Mouse (Mus musculus): Measurements from ENCODE around the gene Camkv. TPM values are rescaled to one million over a fixed set of nuclear protein-coding genes. Genes with fewer than 3 reads are reported as not detected.

Camkv gene
- polyA plus RNA-seq, 1 experiment: 0.06 TPM

DNA sequence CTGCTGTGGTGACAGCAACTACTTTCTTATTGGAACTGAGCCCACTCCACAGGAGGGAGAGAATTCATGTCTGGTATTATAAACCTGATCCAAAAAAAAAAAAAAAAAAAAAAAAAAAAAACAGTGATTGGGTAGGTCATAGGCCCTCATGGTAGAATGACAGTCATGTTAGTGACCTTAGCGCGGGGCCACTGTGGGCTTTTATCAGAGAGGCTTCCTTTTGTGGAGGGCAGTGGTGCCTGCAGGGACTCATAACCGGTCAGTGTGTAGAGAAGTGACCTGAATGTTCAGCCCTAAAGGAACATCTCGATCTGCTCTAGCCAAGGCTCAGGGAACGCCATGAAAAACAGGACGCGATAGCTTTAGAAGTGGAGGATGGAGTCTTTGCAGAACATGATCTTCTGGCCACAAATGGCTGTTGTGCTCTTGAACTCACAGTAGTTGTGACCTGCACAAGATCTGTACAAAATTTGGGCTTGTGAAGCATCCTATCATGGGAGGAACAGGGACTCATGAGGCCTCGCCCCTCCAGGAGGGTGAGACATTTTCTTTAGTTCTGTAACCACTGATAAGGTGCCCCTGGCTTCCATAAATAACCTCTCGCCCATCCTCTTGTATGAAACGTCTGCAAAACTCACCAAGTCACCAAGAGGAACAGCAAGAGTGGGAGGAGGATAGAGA, 39.2 kb downstream of the Camkv start:
- peak overlapping the region; percentile 67 for H3K4me2 ChIP-seq (ENCODE audit: low read depth)
- H3K27me3 ChIP-seq (ENCODE audit: control insufficient read depth, insufficient read depth, insufficient read length): no peaks in the 10 kb centered on the region
- no peak overlapping the region for H3K4me3 ChIP-seq
- H3ac ChIP-seq (ENCODE audit: control insufficient read depth, insufficient read length): no peak overlapping the region
- no peaks in the 10 kb centered on the region for H3K79me2 ChIP-seq (ENCODE audit: control insufficient read depth, insufficient read depth)
- no peaks in the 10 kb centered on the region for H3K36me3 ChIP-seq (ENCODE audit: control insufficient read depth, insufficient read depth)
- TF ChIP-seq TCF12 (IDR thresholded peaks at IDR 0.05; ENCODE audit: insufficient read depth, poor library complexity, severe bottlenecking) (no peak), REST (IDR thresholded peaks at IDR 0.05; ENCODE audit: insufficient read depth, insufficient read length) (no peak), MAX (IDR thresholded peaks at IDR 0.05; ENCODE audit: low read depth) (no peak), SRF (IDR thresholded peaks at IDR 0.05; ENCODE audit: control insufficient read depth, insufficient read length, low read depth) (no peak), E2F4 (IDR thresholded peaks at IDR 0.05; ENCODE audit: insufficient read depth) (no peak), MYOD1 (IDR thresholded peaks at IDR 0.05; ENCODE audit: control insufficient read depth in 1 of 3, insufficient read length in 2 of 3, low read depth in 2 of 3) (no peak), USF1 (IDR thresholded peaks at IDR 0.05; ENCODE audit: low read depth) (no peak), POLR2AphosphoS2 (IDR thresholded peaks at IDR 0.05; ENCODE audit: insufficient read length, low read depth) (no peak), TCF3 (IDR thresholded peaks at IDR 0.05; ENCODE audit: insufficient read length, low read depth) (no peak), POLR2A (IDR thresholded peaks at IDR 0.05; ENCODE audit: insufficient read length, low read depth) (no peak)

DNA sequence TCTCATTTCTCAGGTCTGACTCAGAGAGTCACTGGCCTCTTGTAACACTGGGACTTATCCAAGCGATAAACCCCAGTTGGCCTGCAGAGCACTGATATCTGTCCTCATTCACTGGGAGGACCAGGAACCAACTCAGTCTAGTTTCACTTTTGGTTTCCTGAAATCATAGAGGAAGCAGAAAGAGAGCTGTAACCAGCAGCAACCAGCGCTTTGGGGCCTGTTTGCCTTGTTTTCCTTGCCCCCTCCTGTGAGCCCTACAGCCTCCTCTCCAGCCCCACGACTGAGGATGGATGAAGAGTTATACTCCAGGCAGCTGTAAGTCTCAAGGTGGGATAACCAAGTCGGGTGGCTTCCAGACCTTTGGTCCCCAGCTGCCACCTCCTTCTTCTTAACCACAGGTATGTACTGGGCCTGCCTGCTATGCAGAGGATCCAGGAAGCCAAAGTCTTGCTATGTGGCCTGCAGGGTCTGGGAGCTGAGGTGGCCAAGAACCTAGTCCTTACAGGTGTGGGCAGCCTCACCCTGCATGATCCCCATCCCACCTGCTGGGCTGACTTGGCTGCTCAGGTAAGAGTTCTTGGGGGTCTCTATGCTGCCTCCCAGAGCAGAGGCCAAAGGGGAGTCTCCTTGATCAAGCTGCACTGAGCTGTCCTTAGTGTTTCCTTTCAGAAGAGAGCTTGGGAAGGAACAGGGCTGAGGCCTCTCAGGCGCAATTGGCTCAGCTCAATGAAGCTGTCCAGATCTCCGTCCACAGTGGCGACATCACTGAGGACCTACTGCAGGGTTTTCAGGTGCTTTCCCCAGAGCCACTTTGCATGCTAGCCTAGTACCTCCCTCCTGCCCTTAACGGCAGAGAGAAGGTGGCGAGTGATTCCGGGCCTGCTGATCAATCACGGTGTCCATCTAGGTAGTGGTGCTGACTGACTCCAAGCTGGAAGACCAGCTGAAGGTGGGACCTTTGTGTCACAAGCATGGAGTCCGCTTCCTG, 40.2 kb downstream of the Camkv start, which contains the start of gene Uba7:
TSS of gene Uba7 (plus strand) at position 107 of the 988 bp plus-strand sequence.
- Histone ChIP-seq H3K79me2 (ENCODE audit: control insufficient read depth, insufficient read depth) (no peaks in the 10 kb centered on the region), H3K4me2 (ENCODE audit: low read depth) (peak within 1 kb of the TSS; percentile 67), H3ac (ENCODE audit: control insufficient read depth, insufficient read length) (no peak within 1 kb of the TSS), H3K27me3 (ENCODE audit: control insufficient read depth, insufficient read depth, insufficient read length) (no peaks in the 10 kb centered on the region), H3K4me3 (no peak within 1 kb of the TSS), H3K36me3 (ENCODE audit: control insufficient read depth, insufficient read depth) (no peaks in the 10 kb centered on the region)
- TF ChIP-seq MAX (IDR thresholded peaks at IDR 0.05; ENCODE audit: low read depth) (no peak), TCF12 (IDR thresholded peaks at IDR 0.05; ENCODE audit: insufficient read depth, poor library complexity, severe bottlenecking) (no peak), MYOD1 (IDR thresholded peaks at IDR 0.05; ENCODE audit: control insufficient read depth in 1 of 3, insufficient read length in 2 of 3, low read depth in 2 of 3) (no peak), MYOG (IDR thresholded peaks at IDR 0.05; ENCODE audit: control insufficient read depth in 1 of 3, insufficient read depth in 1 of 3, insufficient read length in 2 of 3, low read depth in 2 of 3) (no peak), CEBPB (IDR thresholded peaks at IDR 0.05; ENCODE audit: insufficient read depth, poor library complexity, severe bottlenecking) (no peak), POLR2AphosphoS2 (IDR thresholded peaks at IDR 0.05; ENCODE audit: insufficient read length, low read depth) (no peak), USF1 (IDR thresholded peaks at IDR 0.05; ENCODE audit: low read depth) (no peak), POLR2A (IDR thresholded peaks at IDR 0.05; ENCODE audit: insufficient read length, low read depth) (no peak), TCF3 (IDR thresholded peaks at IDR 0.05; ENCODE audit: insufficient read length, low read depth) (no peak), REST (IDR thresholded peaks at IDR 0.05; ENCODE audit: insufficient read depth, insufficient read length) (no peak), SRF (IDR thresholded peaks at IDR 0.05; ENCODE audit: control insufficient read depth, insufficient read length, low read depth) (no peak), E2F4 (IDR thresholded peaks at IDR 0.05; ENCODE audit: insufficient read depth) (no peak)

- H3K79me2 ChIP-seq (ENCODE audit: control insufficient read depth, insufficient read depth): no peaks in the 10 kb centered on the region
- H3K4me2 ChIP-seq (ENCODE audit: low read depth): no peak overlapping the region
- no peak overlapping the region for H3K4me3 ChIP-seq
- no peaks in the 10 kb centered on the region for H3K36me3 ChIP-seq (ENCODE audit: control insufficient read depth, insufficient read depth)
- TF ChIP-seq E2F4 (IDR thresholded peaks at IDR 0.05; ENCODE audit: insufficient read depth) (no peak), MYOG (IDR thresholded peaks at IDR 0.05; ENCODE audit: control insufficient read depth in 1 of 3, insufficient read depth in 1 of 3, insufficient read length in 2 of 3, low read depth in 2 of 3) (no peak), CEBPB (IDR thresholded peaks at IDR 0.05; ENCODE audit: insufficient read depth, poor library complexity, severe bottlenecking) (no peak), POLR2A (IDR thresholded peaks at IDR 0.05; ENCODE audit: insufficient read length, low read depth) (no peak), MAX (IDR thresholded peaks at IDR 0.05; ENCODE audit: low read depth) (no peak), SRF (IDR thresholded peaks at IDR 0.05; ENCODE audit: control insufficient read depth, insufficient read length, low read depth) (no peak), TCF12 (IDR thresholded peaks at IDR 0.05; ENCODE audit: insufficient read depth, poor library complexity, severe bottlenecking) (no peak), POLR2AphosphoS2 (IDR thresholded peaks at IDR 0.05; ENCODE audit: insufficient read length, low read depth) (no peak), REST (IDR thresholded peaks at IDR 0.05; ENCODE audit: insufficient read depth, insufficient read length) (no peak)
- H3ac ChIP-seq (ENCODE audit: control insufficient read depth, insufficient read length): no peak overlapping the region
- H3K27me3 ChIP-seq (ENCODE audit: control insufficient read depth, insufficient read depth, insufficient read length): no peaks in the 10 kb centered on the region
These were observed 43.3 kb downstream of the Camkv start for GRCm38 (mm10) chr9:107978815-107979214.

GRCm38 (mm10) chr9:107981684-107982605, 46.5 kb downstream of the Camkv start:
- no peak for TF ChIP-seq CEBPB (IDR thresholded peaks at IDR 0.05; ENCODE audit: insufficient read depth, poor library complexity, severe bottlenecking)
- TF ChIP-seq MYOG (IDR thresholded peaks at IDR 0.05; ENCODE audit: control insufficient read depth in 1 of 3, insufficient read depth in 1 of 3, insufficient read length in 2 of 3, low read depth in 2 of 3): no peak
- no peak for TF ChIP-seq MYOD1 (IDR thresholded peaks at IDR 0.05; ENCODE audit: control insufficient read depth in 1 of 3, insufficient read length in 2 of 3, low read depth in 2 of 3)
- no peak for TF ChIP-seq MAX (IDR thresholded peaks at IDR 0.05; ENCODE audit: low read depth)
- TF ChIP-seq REST (IDR thresholded peaks at IDR 0.05; ENCODE audit: insufficient read depth, insufficient read length): no peak
- TF ChIP-seq TCF3 (IDR thresholded peaks at IDR 0.05; ENCODE audit: insufficient read length, low read depth): no peak
- TF ChIP-seq SRF (IDR thresholded peaks at IDR 0.05; ENCODE audit: control insufficient read depth, insufficient read length, low read depth): no peak
- TF ChIP-seq POLR2AphosphoS2 (IDR thresholded peaks at IDR 0.05; ENCODE audit: insufficient read length, low read depth): no peak
- TF ChIP-seq E2F4 (IDR thresholded peaks at IDR 0.05; ENCODE audit: insufficient read depth): no peak
- no peak for TF ChIP-seq POLR2A (IDR thresholded peaks at IDR 0.05; ENCODE audit: insufficient read length, low read depth)
- TF ChIP-seq USF1 (IDR thresholded peaks at IDR 0.05; ENCODE audit: low read depth): no peak
- H3K79me2 ChIP-seq (ENCODE audit: control insufficient read depth, insufficient read depth): no peaks in the 10 kb centered on the region
- no peak overlapping the region for H3K4me3 ChIP-seq
- no peaks in the 10 kb centered on the region for H3K36me3 ChIP-seq (ENCODE audit: control insufficient read depth, insufficient read depth)
- no peak overlapping the region for H3ac ChIP-seq (ENCODE audit: control insufficient read depth, insufficient read length)
- no peak overlapping the region for H3K4me2 ChIP-seq (ENCODE audit: low read depth)
- no peaks in the 10 kb centered on the region for H3K27me3 ChIP-seq (ENCODE audit: control insufficient read depth, insufficient read depth, insufficient read length)

All from myocyte (in vitro differentiated cells).